Mouse (Mus musculus) CD4-positive, CD25-positive, alpha-beta regulatory T cell, adult 4 months (primary cell): ENCODE results near the gene Uck2. TPM values are rescaled to one million over a fixed set of nuclear protein-coding genes. Genes with fewer than 3 reads are reported as not detected.

Source experiments
- ATAC-seq: one replicate; pipeline ENCODE4 v1.8.0; 2017
- polyA plus RNA-seq, 2 experiments: library from polyadenylated mRNA; unstranded; fragments of 100-300 nt; shearing (Covaris generic); gene quantifications; one replicate each; pipeline ENCODE4 v1.2.1; 2017

The Uck2 gene
- polyA plus RNA-seq, 2 experiments from 2014 or later: 24.0 to 35.0 TPM

GRCm38 (mm10) chr1:167208816-167209215 is 76.3 kb downstream of the Uck2 start:
- no peak for ATAC-seq

GRCm38 (mm10) chr1:167205177-167205750 is 79.9 kb downstream of the Uck2 start:
- no peak for ATAC-seq

GRCm38 (mm10) chr1:167204421-167204820 is 80.7 kb downstream of the Uck2 start:
- ATAC-seq: no peak

- ATAC-seq: no peak
Measured at GRCm38 (mm10) chr1:167194766-167195165, 90.4 kb downstream of the Uck2 start.

- no peak for ATAC-seq
Measured at GRCm38 (mm10) chr1:167187791-167188190, 97.3 kb downstream of the Uck2 start.

- ATAC-seq: no peak
Measured at GRCm38 (mm10) chr1:167181919-167182616, 103.1 kb downstream of the Uck2 start.

Other genes starting within 250 kb of the Uck2 start
- 100 to 1,000 TPM; 102 to 115 TPM for gene Tmco1, start 23.1 kb upstream of the Uck2 start, polyA plus RNA-seq
- 10 to 100 TPM; 70.3 to 93.0 TPM for gene Aldh9a1, start 64.7 kb upstream of the Uck2 start, polyA plus RNA-seq
- 1 to 10 TPM; 3.8 to 5.1 TPM for gene Mgst3, start 108.5 kb upstream of the Uck2 start, polyA plus RNA-seq
- not detected for gene Lrrc52, start 181.5 kb upstream of the Uck2 start, polyA plus RNA-seq